Mouse (Mus musculus): ENCODE data around the gene Slc27a5.

Slc27a5 gene

GRCm38 (mm10) chr7:13024805-13025204, 26.8 kb upstream of the Slc27a5 start:
- intact Hi-C loops (cut with DNase I) = no loop called here

- intact Hi-C loops (cut with DNase I) = no loop called here
Observed at GRCm38 (mm10) chr7:13023928-13024731, 26.1 kb upstream of the Slc27a5 start.

- intact Hi-C loops (cut with DNase I) = no loop called here
Observed at GRCm38 (mm10) chr7:13022773-13023535, 25.0 kb upstream of the Slc27a5 start.

GRCm38 (mm10) chr7:13015217-13015616, 17.2 kb upstream of the Slc27a5 start:
- intact Hi-C loops (cut with DNase I) = no loop called here

- intact Hi-C loops (cut with DNase I) = no loop called here
Observed at GRCm38 (mm10) chr7:13014275-13014839, 16.4 kb upstream of the Slc27a5 start.

GRCm38 (mm10) chr7:13013671-13014070, 15.7 kb upstream of the Slc27a5 start:
- intact Hi-C loops (cut with DNase I) = no loop called here

GRCm38 (mm10) chr7:13010005-13010908, 12.3 kb upstream of the Slc27a5 start, which contains the start of gene Zbtb45:
Gene Zbtb45 (minus strand): TSS chr7:13010034.
- intact Hi-C loops (cut with DNase I) = no loop called here

- intact Hi-C loops (cut with DNase I) = loop anchor here (2.0 to 5.0 kb wide), 2 partner anchors 37 to 97 kb away; no protein-coding TSS in a partner anchor
Observed at GRCm38 (mm10) chr7:13009143-13010004, 11.4 kb upstream of the Slc27a5 start.

GRCm38 (mm10) chr7:13007341-13008092, 9.5 kb upstream of the Slc27a5 start:
- intact Hi-C loops (cut with DNase I) = loop anchor here (2.0 to 5.0 kb wide), 2 partner anchors 39 to 95 kb away; no protein-coding TSS in a partner anchor

- intact Hi-C loops (cut with DNase I) = loop anchor here (5.0 kb wide), 1 partner anchor 94 kb away; no protein-coding TSS in a partner anchor
Observed at GRCm38 (mm10) chr7:13006531-13006930, 8.5 kb upstream of the Slc27a5 start.

- intact Hi-C loops (cut with DNase I) = loop anchor here (5.0 kb wide), 1 partner anchor 94 kb away; no protein-coding TSS in a partner anchor
Observed at GRCm38 (mm10) chr7:13006011-13006410, 8.0 kb upstream of the Slc27a5 start.

GRCm38 (mm10) chr7:13003380-13003779, 5.4 kb upstream of the Slc27a5 start:
- intact Hi-C loops (cut with DNase I) = no loop called here

- intact Hi-C loops (cut with DNase I) = no loop called here
Observed at GRCm38 (mm10) chr7:13001584-13001983, 3.6 kb upstream of the Slc27a5 start.

- intact Hi-C loops (cut with DNase I) = no loop called here
Observed at GRCm38 (mm10) chr7:12998851-12999250, 859 bp upstream of the Slc27a5 start, which contains the start of gene Trim28. Gene Trim28 (plus strand): TSS chr7:12999114.

- intact Hi-C loops (cut with DNase I) = no loop called here
Observed at GRCm38 (mm10) chr7:12997230-12997629, 762 bp downstream of the Slc27a5 start.

GRCm38 (mm10) chr7:12995862-12996261, 2.1 kb downstream of the Slc27a5 start:
- intact Hi-C loops (cut with DNase I) = no loop called here

GRCm38 (mm10) chr7:12993148-12993547, 4.8 kb downstream of the Slc27a5 start:
- intact Hi-C loops (cut with DNase I) = no loop called here

GRCm38 (mm10) chr7:12992222-12992621, 5.8 kb downstream of the Slc27a5 start:
- intact Hi-C loops (cut with DNase I) = no loop called here
